In the genomic region with DNA sequence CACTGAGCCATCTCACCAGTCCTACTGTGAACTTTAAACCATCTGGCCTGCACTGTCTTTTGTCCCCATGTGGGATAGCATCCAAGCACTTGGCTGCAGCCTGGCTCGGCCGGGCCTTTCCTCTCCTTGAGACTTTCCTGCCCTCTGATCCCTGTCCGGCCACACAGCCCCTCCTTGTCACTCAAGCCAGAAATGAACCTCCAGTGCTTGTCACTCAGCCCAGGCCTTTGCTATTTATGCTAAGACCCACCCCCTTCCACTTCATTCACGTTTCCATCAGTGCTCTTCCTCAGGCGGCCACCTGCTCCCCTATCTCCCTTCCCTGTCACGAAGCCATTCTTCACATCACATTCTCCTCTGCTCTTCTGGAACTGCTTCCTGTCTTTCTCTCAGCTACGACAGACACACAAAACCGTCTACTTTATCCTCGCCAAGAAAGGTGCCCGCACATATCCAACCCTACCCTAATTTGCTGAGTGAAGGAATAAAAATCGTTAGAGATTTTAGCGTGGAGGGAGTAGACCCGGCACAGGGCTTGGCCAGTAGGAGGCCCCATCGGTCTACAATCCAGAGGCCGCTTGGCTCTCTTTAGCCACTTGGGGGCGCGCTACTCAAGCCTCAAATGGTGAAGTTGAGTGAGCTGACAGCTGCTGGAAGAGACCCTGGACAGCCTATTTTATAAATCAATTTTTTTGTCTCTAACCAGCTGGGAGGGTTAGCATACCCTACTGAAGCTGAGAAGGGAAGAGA, we compare ENCODE assay signal across 8 mouse cellular contexts. TPM values are rescaled to one million over a fixed set of nuclear protein-coding genes. Genes with fewer than 3 reads are reported as not detected.
A peak's percentile ranks its signal among the peaks of the same experiment; 100 is the strongest.
DNase-seq lines count a peak whose midpoint lies in the region; ATAC-seq and TF ChIP-seq lines count a peak whose summit lies in the region.

No protein-coding gene starts in this region.

- ATAC-seq in neutrophil, adult 5-6 weeks (ENCODE audit: extremely low read depth, insufficient number of reproducible peaks, low FRiP score, poor library complexity, severe bottlenecking): peak; percentile 89

- H3K4me1 ChIP-seq in CH12.LX (ENCODE audit: control insufficient read depth in 1 of 2, insufficient read depth in 2 of 2): peaks cover 29 to 51% of the 10 kb centered on the region in 2 experiments
- H3K4me1 ChIP-seq in heart, adult 2 months (ENCODE audit: control insufficient read depth, insufficient read depth, low read length): no peaks in the 10 kb centered on the region
- no peaks in the 10 kb centered on the region for H3K4me1 ChIP-seq in lung, adult 2 months (ENCODE audit: control insufficient read depth, insufficient read depth, low read length)
- no peaks in the 10 kb centered on the region; the same call in 1 of the 2 replicates for H3K4me1 ChIP-seq in thymus, adult 2 months (replicated peaks; ENCODE audit: control insufficient read depth, insufficient read depth, low read length)

- no peak overlapping the region for H3K4me3 ChIP-seq in CH12.LX (replicated peaks in 1 of 3; ENCODE audit: low read depth in 2 of 3, low read length in 2 of 3, poor library complexity in 1 of 3)
- H3K4me3 ChIP-seq in heart, adult 2 months: no peak overlapping the region
- no peak overlapping the region for H3K4me3 ChIP-seq in lung, adult 2 months (replicated peaks; ENCODE audit: extremely low read depth, low read depth, low read length)
- H3K4me3 ChIP-seq in thymus, adult 2 months (ENCODE audit: control insufficient read depth, insufficient read depth, low read length): no peak overlapping the region

- TF ChIP-seq EP300 in CH12.LX (IDR thresholded peaks at IDR 0.05; ENCODE audit: low read length): no peak
- no peak for TF ChIP-seq EP300 in heart, adult 2 months (IDR thresholded peaks at IDR 0.05; ENCODE audit: insufficient read depth, low read depth, low read length)

- TF ChIP-seq RAD21 in CH12.LX (IDR thresholded peaks at IDR 0.05; ENCODE audit: low read depth, low read length): no peak; the same call in none of the 2 replicates

- DNase-seq in CH12.LX (ENCODE audit: extremely low read depth): peak; percentile 93
- DNase-seq in adrenal gland, postnatal 25 days: peak; percentile 80
- peak; percentile 76 for DNase-seq in embryo, embryonic 9.5 days (ENCODE audit: extremely low spot score)
- peak; percentile 73 to 79 for DNase-seq in heart, adult 2 months
- DNase-seq in kidney, postnatal 36 days: peak; percentile 61 to 86
- DNase-seq in lung, adult 2 months: peak; percentile 75
- peak; percentile 85 for DNase-seq in thymus, adult 2 months

- no peaks in the 10 kb centered on the region for H3K9me3 ChIP-seq in CH12.LX (replicated peaks; ENCODE audit: low read length)

- H3K36me3 ChIP-seq in CH12.LX (replicated peaks in 1 of 2; ENCODE audit: control insufficient read depth in 1 of 2, insufficient read depth in 1 of 2, low read length in 1 of 2): peaks cover 54 to 79% of the 10 kb centered on the region in 2 experiments
- H3K36me3 ChIP-seq in heart, adult 2 months (ENCODE audit: control insufficient read depth, insufficient read depth, low read length): no peaks in the 10 kb centered on the region
- H3K36me3 ChIP-seq in thymus, adult 2 months (ENCODE audit: control insufficient read depth, insufficient read depth, low read length): no peaks in the 10 kb centered on the region

- peak; percentile 49 to 100; a peak in 3 of 4 replicates for TF ChIP-seq CTCF in CH12.LX (conservative IDR thresholded peaks at IDR 0.05 in 1 of 2, IDR thresholded peaks at IDR 0.05 in 1 of 2; ENCODE audit: low read depth in 2 of 2, low read length in 2 of 2)
- TF ChIP-seq CTCF in heart, adult 2 months (IDR thresholded peaks at IDR 0.05): peak; percentile 98
- TF ChIP-seq CTCF in lung, adult 2 months (IDR thresholded peaks at IDR 0.05; ENCODE audit: insufficient read depth, low read length): peak; percentile 78
- peak; percentile 98 for TF ChIP-seq CTCF in thymus, adult 2 months (IDR thresholded peaks at IDR 0.05; ENCODE audit: borderline replicate concordance, control insufficient read depth, extremely low read depth, insufficient read depth, low read length, poor library complexity)

- intact Hi-C loops in heart, adult 2 months (cut with DNase I): loop anchor here (2.0 to 10.0 kb wide), 2 partner anchors 81 to 229 kb away; no protein-coding TSS in a partner anchor

- peaks cover 6% of the 10 kb centered on the region for H3K79me2 ChIP-seq in CH12.LX (replicated peaks; ENCODE audit: control insufficient read depth, extremely low read depth, insufficient read depth, poor library complexity, severe bottlenecking)
- H3K79me2 ChIP-seq in heart, adult 2 months (replicated peaks; ENCODE audit: control insufficient read depth, insufficient read depth, low read length): no peaks in the 10 kb centered on the region

- no peak overlapping the region for H3K4me2 ChIP-seq in CH12.LX (ENCODE audit: insufficient read depth, low read depth, poor library complexity, severe bottlenecking)

- dilution Hi-C loops in CH12.LX (cut with MboI; ENCODE audit: extremely low pct_ligation_motif_present, extremely low pct_unique_long_range_greater_than_20kb, low sequenced_read_pairs): no loop called here

- no peak overlapping the region for H3K9ac ChIP-seq in CH12.LX (ENCODE audit: insufficient read depth, low read depth)
- H3K9ac ChIP-seq in heart, adult 2 months (ENCODE audit: low read depth, low read length): no peak overlapping the region

- no peak; the same call in 1 of the 2 replicates for TF ChIP-seq POLR2A in CH12.LX (IDR thresholded peaks at IDR 0.05; ENCODE audit: low read depth, low read length)
- TF ChIP-seq POLR2A in heart, adult 2 months (IDR thresholded peaks at IDR 0.05; ENCODE audit: insufficient read depth, low read depth, low read length): no peak
- TF ChIP-seq POLR2A in lung, adult 2 months (IDR thresholded peaks at IDR 0.05; ENCODE audit: borderline replicate concordance, extremely low read depth, low read depth, low read length): no peak
- TF ChIP-seq POLR2A in thymus, adult 2 months (IDR thresholded peaks at IDR 0.05; ENCODE audit: control insufficient read depth, extremely low read depth, insufficient read depth, low read length, poor library complexity): no peak

- 9% methylated on average over 17 of the region's 17 CpGs for WGBS in heart, adult 2 months
- WGBS in lung, adult 2 months: 15% methylated on average over 17 of the region's 17 CpGs
- 28% methylated on average over 17 of the region's 17 CpGs for WGBS in thymus, adult 2 months

- in situ Hi-C loops in CH12.LX (cut with MboI; ENCODE audit: low pct_ligation_motif_present, low pct_unique_long_range_greater_than_20kb, low sequenced_read_pairs): no loop called here

- H3K27me3 ChIP-seq in CH12.LX (replicated peaks): no peaks in the 10 kb centered on the region
- no peaks in the 10 kb centered on the region for H3K27me3 ChIP-seq in heart, adult 2 months (ENCODE audit: control insufficient read depth, insufficient read depth, low read length)
- no peaks in the 10 kb centered on the region for H3K27me3 ChIP-seq in thymus, adult 2 months (ENCODE audit: control insufficient read depth, insufficient read depth, low read length)

- H3K27ac ChIP-seq in CH12.LX (ENCODE audit: insufficient read depth, low read depth): peak overlapping the region; percentile 82
- H3K27ac ChIP-seq in heart, adult 2 months: no peak overlapping the region
- no peak overlapping the region for H3K27ac ChIP-seq in thymus, adult 2 months (ENCODE audit: control insufficient read depth, insufficient read depth, low read length)

TF ChIP-seq in CH12.LX, 34 proteins besides CTCF, POLR2A, EP300 and RAD21 (continues in another document):
- TF ChIP-seq MYC (IDR thresholded peaks at IDR 0.05; ENCODE audit: low read depth, low read length) (0 out of 2 replicates have a peak, but pooled peaks have one; percentile 39), MXI1 (IDR thresholded peaks at IDR 0.05; ENCODE audit: low read depth, low read length) (peak; percentile 85), JUND (conservative IDR thresholded peaks at IDR 0.05; ENCODE audit: low read depth, low read length) (no peak), POLR2AphosphoS2 (IDR thresholded peaks at IDR 0.05; ENCODE audit: low read depth, low read length) (0 out of 2 replicates have a peak, but pooled peaks have one; percentile 72), RCOR1 (conservative IDR thresholded peaks at IDR 0.05; ENCODE audit: low read depth, low read length) (0 out of 2 replicates have a peak, but pooled peaks have one; percentile 47), TBP (conservative IDR thresholded peaks at IDR 0.05; ENCODE audit: low read depth, low read length) (no peak), ZNF384 (IDR thresholded peaks at IDR 0.05; ENCODE audit: low read depth, low read length) (peak; percentile 70), TCF12 (IDR thresholded peaks at IDR 0.05; ENCODE audit: low read depth, low read length) (peak; percentile 48; the same call in 1 of the 2 replicates), ZC3H11A (IDR thresholded peaks at IDR 0.05; ENCODE audit: low read depth, low read length) (peak; percentile 95), MAX (IDR thresholded peaks at IDR 0.05; ENCODE audit: low read length) (peak; percentile 24; the same call in 1 of the 2 replicates), ELF1 (IDR thresholded peaks at IDR 0.05; ENCODE audit: low read depth, low read length) (peak; percentile 57; the same call in 1 of the 2 replicates), KAT2A (IDR thresholded peaks at IDR 0.05; ENCODE audit: insufficient replicate concordance, low read length) (no peak), MAZ (IDR thresholded peaks at IDR 0.05; ENCODE audit: low read depth, low read length) (peak; percentile 80), USF1 (IDR thresholded peaks at IDR 0.05; ENCODE audit: low read depth, low read length) (no peak), SMC3 (IDR thresholded peaks at IDR 0.05; ENCODE audit: low read depth, low read length) (peak; percentile 99)

RNA-seq across cellular contexts. Expression of a gene that starts 33.2 kb away (rescaled TPM):
- total RNA-seq in CH12.LX (2012; rRNA removed) (11.2 and 11.8 TPM in 2 replicates), CH12.LX (2014; rRNA removed) (2.8 and 3.4 TPM in 2 replicates)
- 11.9 and 13.3 TPM in 2 replicates for polyA plus RNA-seq in CH12.LX (2012; ENCODE audit: insufficient read length, low read depth)
- 21.0 and 23.3 TPM in 2 replicates for total RNA-seq in adrenal gland, postnatal 25 days (2021)
- 10 to 100 TPM in 1 of 2 experiments, 1 to 10 TPM in 1; 9.2 to 10.3 TPM for total RNA-seq in heart, adult 2 months (2021)
- polyA plus RNA-seq in heart, adult 2 months (2012; rRNA removed): 11.8 and 12.6 TPM in 2 replicates
- polyA plus RNA-seq in lung, adult 2 months (2012; rRNA removed): 46.8 and 48.4 TPM in 2 replicates
- 11.6 and 11.9 TPM in 2 replicates for total RNA-seq in neutrophil, adult 5-6 weeks (2017)
- polyA plus RNA-seq in thymus, adult 2 months (2012; rRNA removed): 65.0 and 68.8 TPM in 2 replicates

RNA-seq across cellular contexts. Expression of a gene that starts 33.4 kb away (rescaled TPM):
- total RNA-seq in CH12.LX (2012; rRNA removed) (0.88 and 2.1 TPM in 2 replicates), CH12.LX (2014; rRNA removed) (0.80 and 1.0 TPM in 2 replicates)
- polyA plus RNA-seq in CH12.LX (2012; ENCODE audit: insufficient read length, low read depth): 1.5 and 2.0 TPM in 2 replicates
- 15.4 and 22.6 TPM in 2 replicates for total RNA-seq in adrenal gland, postnatal 25 days (2021)
- 1 to 10 TPM; 4.5 to 4.6 TPM for total RNA-seq in heart, adult 2 months (2021)
- 10.3 and 12.1 TPM in 2 replicates for polyA plus RNA-seq in heart, adult 2 months (2012; rRNA removed)
- 28.5 and 31.1 TPM in 2 replicates for polyA plus RNA-seq in lung, adult 2 months (2012; rRNA removed)
- 1.1 and 2.1 TPM in 2 replicates for total RNA-seq in neutrophil, adult 5-6 weeks (2017)
- polyA plus RNA-seq in thymus, adult 2 months (2012; rRNA removed): 19.1 and 23.0 TPM in 2 replicates
